Mouse (Mus musculus): Measurements from ENCODE around the gene Ppip5k2. TPM values are rescaled to one million over a fixed set of nuclear protein-coding genes. Genes with fewer than 3 reads are reported as not detected.
"Not testable (repeated sequence)": the region's sequence is repeated elsewhere in the genome, so short reads cannot be mapped to it uniquely, and the experiment has no call there.

The Ppip5k2 gene
- polyA plus RNA-seq, 1 experiment: 6.8 TPM

DNA sequence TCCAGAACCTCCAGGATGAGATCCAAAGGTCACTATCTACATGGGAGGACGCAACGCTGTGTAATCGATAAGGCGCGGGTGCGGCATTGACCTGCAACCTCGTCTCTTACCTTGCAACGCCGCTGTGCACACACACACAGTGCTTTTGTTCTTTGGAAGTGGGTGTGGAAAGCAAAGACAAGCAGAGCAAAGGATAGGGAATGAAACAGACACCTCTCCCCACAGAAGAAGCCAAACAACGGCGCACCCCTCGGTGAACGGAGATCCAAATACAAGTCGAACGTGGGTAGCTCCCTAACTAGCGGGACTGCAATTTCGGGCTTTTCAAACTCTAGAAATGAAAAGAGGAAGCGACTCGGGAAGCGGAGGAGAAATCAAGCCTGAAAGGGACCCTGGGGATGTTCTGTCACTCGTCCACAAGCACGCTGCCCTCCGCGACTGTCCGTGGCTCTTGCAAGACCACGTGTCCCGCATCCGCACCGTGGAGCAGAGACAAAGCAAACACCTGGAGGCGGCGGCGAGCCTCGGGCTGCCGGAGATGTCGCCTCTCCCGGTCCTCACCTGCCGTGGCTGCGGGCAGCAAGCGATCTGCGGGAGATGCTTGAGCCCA is 812 bp downstream of the Ppip5k2 start:
- Histone ChIP-seq H3K27ac (replicated peaks; ENCODE audit: low read depth, low read length) (0 out of 2 replicates have a peak overlapping the region, but pooled peaks have one; percentile 3), H3K4me3 (ENCODE audit: insufficient read depth, low read depth, low read length) (peak overlapping the region; percentile 95), H3K4me1 (ENCODE audit: control insufficient read depth, insufficient read depth, insufficient read length, low read length) (peaks cover 3% of the 10 kb centered on the region; the same call in 1 of the 2 replicates)

DNA sequence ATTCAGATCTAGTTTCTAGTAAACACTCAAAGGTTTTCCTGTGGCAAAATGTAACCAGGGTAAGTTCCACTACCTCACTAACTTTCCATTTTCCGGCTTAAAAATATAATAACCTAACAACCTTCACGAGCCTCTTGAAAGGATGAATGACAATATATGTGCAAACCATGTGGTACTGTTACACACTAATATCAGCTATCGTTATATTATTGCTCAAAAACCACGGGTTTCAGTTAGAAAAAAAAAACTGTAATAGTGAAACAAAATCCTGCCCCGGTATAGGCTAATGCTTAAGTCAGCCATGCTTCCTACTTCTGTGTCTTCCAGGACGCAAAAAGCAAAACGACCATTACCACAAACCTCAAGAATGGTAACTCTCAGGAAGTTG is 1.3 kb downstream of the Ppip5k2 start:
- Histone ChIP-seq H3K27ac (replicated peaks; ENCODE audit: low read depth, low read length) (no peak overlapping the region), H3K4me1 (ENCODE audit: control insufficient read depth, insufficient read depth, insufficient read length, low read length) (peaks cover 3% of the 10 kb centered on the region; the same call in 1 of the 2 replicates), H3K4me3 (ENCODE audit: insufficient read depth, low read depth, low read length) (peak overlapping the region; percentile 95)

DNA sequence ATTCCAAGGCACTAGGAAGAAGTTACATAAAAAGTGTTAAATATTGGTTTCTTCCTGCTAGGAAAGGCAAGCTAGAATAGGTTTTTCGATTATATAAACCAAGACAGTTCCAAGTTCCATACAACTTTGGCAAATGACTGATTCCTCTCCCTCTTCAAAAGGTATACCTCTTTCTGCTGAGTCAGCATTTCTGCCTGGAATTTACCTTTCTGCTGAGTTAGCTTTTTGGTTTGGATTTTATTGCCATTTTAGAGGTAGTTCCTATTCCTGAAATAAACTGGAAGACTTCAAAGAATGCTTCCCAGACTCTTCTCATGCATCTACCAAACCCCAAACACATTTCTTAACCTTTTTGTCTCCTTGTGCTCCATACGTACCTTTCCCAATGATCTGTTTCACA is 2.1 kb downstream of the Ppip5k2 start:
- Histone ChIP-seq H3K4me3 (ENCODE audit: insufficient read depth, low read depth, low read length) (no peak overlapping the region), H3K4me1 (ENCODE audit: control insufficient read depth, insufficient read depth, insufficient read length, low read length) (peaks cover 3% of the 10 kb centered on the region; the same call in 1 of the 2 replicates), H3K27ac (replicated peaks; ENCODE audit: low read depth, low read length) (no peak overlapping the region)

DNA sequence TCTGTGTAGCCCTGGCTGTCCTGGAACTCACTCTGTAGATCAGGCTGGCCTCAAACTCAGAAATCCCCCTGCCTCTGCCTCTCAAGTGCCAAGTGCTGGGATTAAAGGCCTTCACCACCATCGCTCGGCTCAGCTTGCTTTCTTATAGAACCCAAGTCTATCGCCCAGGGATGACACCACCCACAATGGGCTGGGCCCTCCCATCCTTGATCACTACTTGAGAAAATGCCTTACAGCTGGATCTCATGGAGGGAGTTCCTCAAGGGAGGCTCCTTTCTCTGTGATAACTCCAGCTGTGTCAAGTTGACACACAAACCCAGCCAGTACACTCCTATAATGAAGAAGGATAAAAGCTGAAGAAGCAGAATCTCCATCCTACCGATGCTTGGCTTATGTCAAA is 4.5 kb downstream of the Ppip5k2 start:
- not testable (repeated sequence) for H3K4me3 ChIP-seq (ENCODE audit: insufficient read depth, low read depth, low read length); H3K27ac ChIP-seq (replicated peaks; ENCODE audit: low read depth, low read length); H3K4me1 ChIP-seq (ENCODE audit: control insufficient read depth, insufficient read depth, insufficient read length, low read length)

DNA sequence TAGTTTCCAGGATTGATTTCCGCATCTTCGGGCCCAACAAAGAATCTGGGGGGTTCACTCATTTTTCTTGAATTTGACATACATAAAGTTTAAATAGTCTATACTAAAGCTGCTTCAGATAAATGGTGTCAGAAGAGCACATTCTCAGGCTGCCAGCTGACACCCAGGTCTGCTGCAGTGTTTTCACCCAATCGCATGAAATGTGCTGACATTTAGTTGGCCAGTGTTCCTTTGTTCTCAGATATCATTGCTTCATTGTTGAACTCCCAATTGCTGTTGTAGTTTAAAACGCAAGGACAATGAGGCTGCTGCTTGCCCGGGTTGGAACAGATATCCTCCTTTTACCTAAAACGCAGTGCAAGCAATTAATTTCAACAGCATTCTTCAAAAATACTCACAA is 8.7 kb downstream of the Ppip5k2 start:
- H3K4me1 ChIP-seq (ENCODE audit: control insufficient read depth, insufficient read depth, insufficient read length, low read length): no peaks in the 10 kb centered on the region
- no peak overlapping the region for H3K4me3 ChIP-seq (ENCODE audit: insufficient read depth, low read depth, low read length)
- H3K27ac ChIP-seq (replicated peaks; ENCODE audit: low read depth, low read length): no peak overlapping the region

DNA sequence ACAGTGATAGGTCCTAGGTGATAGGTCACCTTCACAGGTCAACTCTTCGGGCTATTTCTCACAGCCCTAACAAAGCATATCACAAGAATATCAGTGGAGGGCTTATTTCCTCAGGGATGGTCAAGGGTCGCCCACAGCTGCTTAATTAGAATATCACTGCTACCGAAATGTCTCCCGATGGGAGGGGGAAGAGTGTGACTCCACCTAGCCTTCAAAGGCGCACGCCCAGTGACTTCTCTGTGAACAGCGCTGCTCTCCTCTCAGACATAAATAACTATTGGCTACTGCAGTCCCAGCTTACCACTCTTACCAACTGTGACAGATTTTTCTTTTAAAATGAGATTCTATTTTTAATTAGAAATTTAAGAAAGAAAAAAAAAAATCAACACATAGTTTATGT is 9.6 kb downstream of the Ppip5k2 start:
- H3K4me3 ChIP-seq (ENCODE audit: insufficient read depth, low read depth, low read length): no peak overlapping the region
- H3K27ac ChIP-seq (replicated peaks; ENCODE audit: low read depth, low read length): no peak overlapping the region
- H3K4me1 ChIP-seq (ENCODE audit: control insufficient read depth, insufficient read depth, insufficient read length, low read length): no peaks in the 10 kb centered on the region

DNA sequence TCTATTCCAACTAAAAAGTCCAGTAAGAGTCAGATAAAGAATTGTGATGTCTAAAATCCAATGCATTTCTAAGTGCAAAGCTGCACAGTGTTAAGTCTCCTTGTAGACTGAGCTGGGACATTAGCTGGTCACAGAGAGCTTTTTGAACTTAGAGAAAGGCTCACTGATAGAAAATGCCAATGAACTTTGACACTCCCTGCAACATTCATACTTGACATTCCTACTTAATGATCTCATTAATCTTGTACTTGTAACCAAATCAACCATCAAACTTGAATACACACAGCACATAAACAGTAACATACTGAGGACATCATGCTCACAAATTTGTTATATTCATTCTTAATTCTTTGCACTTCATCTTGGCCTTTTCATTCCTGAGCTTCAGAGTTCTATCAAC is 10.4 kb downstream of the Ppip5k2 start:
- H3K4me1 ChIP-seq (ENCODE audit: control insufficient read depth, insufficient read depth, insufficient read length, low read length): no peaks in the 10 kb centered on the region
- H3K27ac ChIP-seq (replicated peaks; ENCODE audit: low read depth, low read length): no peak overlapping the region
- H3K4me3 ChIP-seq (ENCODE audit: insufficient read depth, low read depth, low read length): no peak overlapping the region

DNA sequence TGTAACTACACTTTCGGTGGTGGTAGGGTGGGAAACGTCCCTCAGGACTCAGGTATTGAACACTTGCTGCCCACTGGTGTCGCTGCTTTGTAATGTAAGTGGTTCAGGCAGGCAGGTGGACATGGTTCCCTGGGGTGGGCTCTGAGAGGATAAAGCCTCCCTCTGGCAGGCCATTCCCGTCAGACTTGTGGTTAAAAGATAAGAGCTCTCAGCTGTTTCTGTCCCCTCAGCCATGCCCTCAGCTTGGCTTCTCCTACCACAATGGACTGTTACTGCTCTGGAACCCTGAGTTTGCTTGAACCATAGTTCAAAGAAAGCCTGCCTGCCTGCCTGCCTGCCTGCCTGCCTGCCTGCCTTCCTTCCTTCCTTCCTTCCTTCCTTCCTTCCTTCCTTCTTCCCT is 15.8 kb downstream of the Ppip5k2 start:
- H3K4me3 ChIP-seq (ENCODE audit: insufficient read depth, low read depth, low read length): no peak overlapping the region
- H3K27ac ChIP-seq (replicated peaks; ENCODE audit: low read depth, low read length): no peak overlapping the region
- no peaks in the 10 kb centered on the region for H3K4me1 ChIP-seq (ENCODE audit: control insufficient read depth, insufficient read depth, insufficient read length, low read length)

DNA sequence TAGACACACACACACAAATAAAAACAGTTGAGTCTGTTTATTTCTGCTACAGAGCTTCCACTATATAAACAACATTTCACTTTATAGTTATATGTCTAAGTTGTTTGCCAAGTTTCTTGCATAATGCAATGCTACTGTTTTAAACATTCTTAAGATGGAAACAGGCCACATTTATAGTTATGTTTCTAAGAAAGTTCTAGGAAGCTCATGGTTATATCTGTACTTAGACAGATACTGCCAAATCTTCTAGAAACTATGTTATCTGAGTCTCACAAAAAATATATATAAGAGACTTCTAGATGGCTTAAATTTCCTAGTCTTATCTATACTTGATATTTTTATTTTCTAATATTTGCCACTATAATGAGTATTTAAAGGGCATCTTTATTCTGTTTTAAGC is 17.0 kb downstream of the Ppip5k2 start:
- H3K4me1 ChIP-seq (ENCODE audit: control insufficient read depth, insufficient read depth, insufficient read length, low read length): no peaks in the 10 kb centered on the region
- no peak overlapping the region for H3K4me3 ChIP-seq (ENCODE audit: insufficient read depth, low read depth, low read length)
- no peak overlapping the region for H3K27ac ChIP-seq (replicated peaks; ENCODE audit: low read depth, low read length)

DNA sequence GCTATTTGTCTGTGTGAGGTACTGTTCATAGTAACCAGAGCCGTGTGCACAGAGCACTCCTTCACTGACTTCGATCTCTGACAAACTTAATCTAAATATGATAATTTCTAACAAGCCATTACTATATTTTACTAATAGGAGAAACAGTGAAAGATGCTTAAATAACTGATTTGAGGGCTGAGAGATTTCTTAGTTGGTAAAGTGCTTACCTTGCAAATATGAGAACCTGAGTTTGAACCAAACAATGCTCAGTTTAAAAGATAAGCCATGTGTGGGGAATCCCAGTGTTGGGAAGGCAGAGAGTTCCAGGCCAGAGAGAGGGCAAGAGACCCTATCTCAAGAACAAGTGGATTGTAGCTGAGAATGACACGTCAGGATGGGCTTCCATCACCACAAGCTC is 22.0 kb downstream of the Ppip5k2 start:
- H3K4me3 ChIP-seq (ENCODE audit: insufficient read depth, low read depth, low read length): no peak overlapping the region
- H3K4me1 ChIP-seq (ENCODE audit: control insufficient read depth, insufficient read depth, insufficient read length, low read length): no peaks in the 10 kb centered on the region
- H3K27ac ChIP-seq (replicated peaks; ENCODE audit: low read depth, low read length): no peak overlapping the region

DNA sequence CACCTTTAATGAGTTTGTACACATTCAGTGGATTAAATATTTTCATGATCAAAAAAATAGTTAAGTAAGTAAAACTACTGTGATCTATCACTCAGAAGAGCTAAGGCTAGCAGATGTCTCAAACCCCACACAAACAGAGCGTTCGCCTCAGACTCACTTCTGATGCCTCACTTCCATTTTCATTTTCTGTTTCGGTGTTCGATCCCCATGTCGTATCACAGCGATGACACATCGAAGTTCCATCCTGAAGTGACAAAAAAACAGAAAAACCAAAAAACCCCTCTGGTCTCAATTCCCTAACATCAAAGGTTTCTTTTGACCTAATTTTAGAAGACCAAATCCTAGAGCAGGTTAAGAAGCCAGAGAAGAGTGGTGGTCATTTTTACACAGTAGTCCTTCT is 23.9 kb downstream of the Ppip5k2 start:
- Histone ChIP-seq H3K27ac (replicated peaks; ENCODE audit: low read depth, low read length) (no peak overlapping the region), H3K4me3 (ENCODE audit: insufficient read depth, low read depth, low read length) (no peak overlapping the region), H3K4me1 (ENCODE audit: control insufficient read depth, insufficient read depth, insufficient read length, low read length) (no peaks in the 10 kb centered on the region)

DNA sequence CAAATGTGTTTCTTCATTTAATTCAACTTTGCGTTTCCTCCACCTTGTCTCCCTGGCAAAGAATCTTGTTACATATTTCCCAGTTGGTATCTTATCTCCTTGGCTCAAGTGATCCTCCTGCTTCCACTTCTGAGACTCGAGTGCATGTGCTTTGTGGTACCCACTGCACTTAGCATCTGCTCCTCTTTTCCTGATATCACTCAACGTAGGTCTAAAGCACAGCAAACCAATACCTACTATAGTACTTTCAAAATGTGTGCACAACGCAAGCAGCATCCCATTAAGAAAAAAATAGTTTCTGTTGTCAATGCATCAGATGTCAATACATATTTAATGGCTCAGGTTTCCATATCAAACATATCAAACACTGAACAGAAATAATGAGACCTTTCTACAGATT is 24.5 kb downstream of the Ppip5k2 start:
- no peak overlapping the region for H3K27ac ChIP-seq (replicated peaks; ENCODE audit: low read depth, low read length)
- H3K4me3 ChIP-seq (ENCODE audit: insufficient read depth, low read depth, low read length): no peak overlapping the region
- H3K4me1 ChIP-seq (ENCODE audit: control insufficient read depth, insufficient read depth, insufficient read length, low read length): no peaks in the 10 kb centered on the region

DNA sequence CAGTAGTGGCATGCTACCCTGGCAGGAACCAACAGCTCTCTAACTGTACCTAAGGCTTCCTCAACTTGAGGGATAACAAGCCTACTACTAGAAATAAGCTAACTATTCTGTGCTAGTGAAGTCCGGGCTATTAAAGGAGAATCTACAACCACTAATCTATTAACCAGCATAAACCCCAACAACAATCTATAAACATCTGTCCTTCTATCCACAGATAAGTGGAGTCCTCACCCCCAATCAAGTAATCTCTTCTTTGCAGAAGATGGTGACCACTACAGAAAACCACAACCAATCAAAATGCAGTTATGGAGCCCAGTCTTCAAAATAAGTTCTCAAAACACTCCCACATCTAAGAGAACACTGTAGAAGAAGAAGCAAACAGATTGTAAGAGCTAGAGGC is 27.1 kb downstream of the Ppip5k2 start:
- Histone ChIP-seq H3K4me3 (ENCODE audit: insufficient read depth, low read depth, low read length) (no peak overlapping the region), H3K27ac (replicated peaks; ENCODE audit: low read depth, low read length) (no peak overlapping the region), H3K4me1 (ENCODE audit: control insufficient read depth, insufficient read depth, insufficient read length, low read length) (no peaks in the 10 kb centered on the region)

DNA sequence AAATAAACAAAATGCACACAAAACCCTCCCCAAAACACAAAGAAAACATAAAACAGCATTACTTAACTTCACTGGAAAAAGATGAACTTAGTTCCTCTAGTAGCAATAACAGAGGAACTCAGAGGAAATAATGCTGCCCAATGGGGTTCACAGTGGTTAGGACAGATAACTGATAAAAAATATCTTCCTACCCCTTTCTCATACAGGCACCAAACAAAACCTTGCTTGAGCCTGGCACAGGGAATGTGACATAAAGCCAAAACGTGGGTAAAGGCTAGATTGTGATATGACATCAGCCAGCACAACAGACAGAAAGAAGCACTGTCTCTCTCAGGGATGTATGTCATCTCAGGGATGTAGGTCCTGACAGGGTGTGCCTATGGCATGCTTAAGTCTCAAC is 40.9 kb downstream of the Ppip5k2 start:
- no peaks in the 10 kb centered on the region for H3K4me1 ChIP-seq (ENCODE audit: control insufficient read depth, insufficient read depth, insufficient read length, low read length)
- H3K27ac ChIP-seq (replicated peaks; ENCODE audit: low read depth, low read length): no peak overlapping the region
- no peak overlapping the region for H3K4me3 ChIP-seq (ENCODE audit: insufficient read depth, low read depth, low read length)

DNA sequence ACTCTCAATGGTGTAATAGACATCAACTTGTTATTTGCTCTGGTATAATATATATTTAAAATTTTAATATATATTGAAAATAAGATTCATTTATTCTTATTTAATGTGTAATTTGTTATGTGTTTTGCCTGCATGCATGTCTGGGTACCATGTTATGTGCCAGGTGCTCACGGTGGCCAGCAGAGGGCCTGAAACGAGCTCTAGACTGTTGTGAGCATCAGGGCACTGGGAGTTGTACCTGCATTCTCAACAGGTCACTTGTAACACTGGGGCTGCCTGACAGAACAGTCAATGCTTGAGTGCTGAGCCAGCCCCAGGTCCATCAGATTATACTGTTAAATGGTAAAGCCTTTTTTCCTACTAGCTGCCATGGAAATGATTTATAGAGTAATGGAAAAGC is 43.5 kb downstream of the Ppip5k2 start:
- Histone ChIP-seq H3K4me3 (ENCODE audit: insufficient read depth, low read depth, low read length) (no peak overlapping the region), H3K27ac (replicated peaks; ENCODE audit: low read depth, low read length) (no peak overlapping the region), H3K4me1 (ENCODE audit: control insufficient read depth, insufficient read depth, insufficient read length, low read length) (no peaks in the 10 kb centered on the region)

DNA sequence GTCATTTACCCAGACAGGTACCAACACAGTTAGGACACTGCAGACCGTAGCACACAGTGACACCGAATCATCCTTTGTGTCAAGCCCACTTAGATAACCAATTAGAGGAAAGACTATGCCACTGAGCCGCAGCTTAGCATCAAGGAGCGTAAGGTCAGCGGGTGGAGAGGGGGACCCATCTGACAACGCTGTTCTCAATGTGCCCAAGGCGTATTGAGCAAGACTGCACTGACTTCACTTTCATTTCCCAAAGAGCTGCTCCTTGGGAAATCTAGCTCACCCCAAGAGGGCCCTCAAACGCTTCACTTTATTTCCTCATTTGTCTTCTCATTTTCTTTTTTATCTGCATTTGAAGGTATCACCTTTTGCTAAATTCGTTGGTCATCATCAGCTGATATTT is 51.8 kb downstream of the Ppip5k2 start:
- no peaks in the 10 kb centered on the region for H3K4me1 ChIP-seq (ENCODE audit: control insufficient read depth, insufficient read depth, insufficient read length, low read length)
- H3K4me3 ChIP-seq (ENCODE audit: insufficient read depth, low read depth, low read length): no peak overlapping the region
- no peak overlapping the region for H3K27ac ChIP-seq (replicated peaks; ENCODE audit: low read depth, low read length)
